Mouse (Mus musculus) layer of hippocampus, adult 9-10 months (tissue): ENCODE measurements around the gene Ddx19a.
"Not testable (repeated sequence)": the region's sequence is repeated elsewhere in the genome, so short reads cannot be mapped to it uniquely, and the experiment has no call there.

ENCODE experiments used
- DNase-seq: peaks from one replicate; pipeline ENCODE4 v3.0.0; 2022; ENCODE audit warnings: low spot score

The Ddx19a gene

GRCm38 (mm10) chr8:110969910-110970770, 27.5 kb downstream of the Ddx19a start:
- peak; percentile 93 for DNase-seq

GRCm38 (mm10) chr8:110967326-110967725, 30.3 kb downstream of the Ddx19a start:
- no peak for DNase-seq

- no peak for DNase-seq
Measured at GRCm38 (mm10) chr8:110966586-110966985, 31.0 kb downstream of the Ddx19a start.

GRCm38 (mm10) chr8:110965594-110965993, 32.0 kb downstream of the Ddx19a start:
- DNase-seq = no peak

- DNase-seq = no peak
Measured at GRCm38 (mm10) chr8:110964666-110965065, 32.9 kb downstream of the Ddx19a start.

GRCm38 (mm10) chr8:110963051-110963450, 34.5 kb downstream of the Ddx19a start:
- DNase-seq = no peak

- no peak for DNase-seq
Measured at GRCm38 (mm10) chr8:110959906-110960305, 37.7 kb downstream of the Ddx19a start.

GRCm38 (mm10) chr8:110959071-110959780, 38.4 kb downstream of the Ddx19a start:
- no peak for DNase-seq

GRCm38 (mm10) chr8:110958553-110958952, 39.0 kb downstream of the Ddx19a start:
- DNase-seq = not testable (repeated sequence)

GRCm38 (mm10) chr8:110958135-110958534, 39.5 kb downstream of the Ddx19a start:
- DNase-seq = no peak

GRCm38 (mm10) chr8:110957471-110957870, 40.1 kb downstream of the Ddx19a start:
- no peak for DNase-seq

- no peak for DNase-seq
Measured at GRCm38 (mm10) chr8:110956619-110957450, 40.8 kb downstream of the Ddx19a start.

GRCm38 (mm10) chr8:110954776-110955175, 42.8 kb downstream of the Ddx19a start:
- DNase-seq = no peak

- DNase-seq = no peak
Measured at GRCm38 (mm10) chr8:110950065-110950484, 47.5 kb downstream of the Ddx19a start.

GRCm38 (mm10) chr8:110945716-110946115, 51.9 kb downstream of the Ddx19a start:
- DNase-seq = no peak

GRCm38 (mm10) chr8:110944276-110944876, 53.2 kb downstream of the Ddx19a start:
- DNase-seq = no peak

GRCm38 (mm10) chr8:110941453-110941948, 56.1 kb downstream of the Ddx19a start:
- no peak for DNase-seq

- DNase-seq = no peak
Measured at GRCm38 (mm10) chr8:110940682-110941452, 56.7 kb downstream of the Ddx19a start.

- peak; percentile 54 for DNase-seq
Measured at GRCm38 (mm10) chr8:110938882-110939589, 58.6 kb downstream of the Ddx19a start.

GRCm38 (mm10) chr8:110936217-110936616, 61.4 kb downstream of the Ddx19a start:
- no peak for DNase-seq
